Mouse (Mus musculus) stomach, embryonic 14.5 days (tissue): ENCODE measurements around the gene Tctex1d4. TPM values are rescaled to one million over a fixed set of nuclear protein-coding genes. Genes with fewer than 3 reads are reported as not detected.

ENCODE experiments used
- ATAC-seq: fragments of 200-750 bp; cut with Nextera tagmentation; 2 replicates; pipeline ENCODE4 v1.8.0; 2017; ENCODE audit warnings: low read depth, moderate TSS enrichment; ENCODE audit not compliant: insufficient number of reproducible peaks, insufficient read depth, low FRiP score
- H3K27ac ChIP-seq: fragments of 300-500 bp; sonication (generic); 2 replicates; pipeline ENCODE4 v1.5.1; 2014; ENCODE audit warnings: mild to moderate bottlenecking, low read length, moderate library complexity, mixed read lengths
- H3K27me3 ChIP-seq: fragments of 300-500 bp; sonication (generic); 2 replicates; pipeline ENCODE4 v1.6.1; 2014; ENCODE audit warnings: low read length, control low read depth, mixed read lengths; ENCODE audit not compliant: control insufficient read depth, insufficient read depth
- H3K36me3 ChIP-seq: fragments of 300-500 bp; sonication (generic); 2 replicates; pipeline ENCODE4 v1.6.1; 2014; ENCODE audit warnings: mild to moderate bottlenecking, control low read depth, low read length, moderate library complexity, mixed read lengths; ENCODE audit not compliant: control insufficient read depth, insufficient read depth
- H3K4me1 ChIP-seq: fragments of 300-500 bp; sonication (generic); 2 replicates; pipeline ENCODE4 v1.6.1; 2014; ENCODE audit warnings: low read length, control low read depth, mixed read lengths; ENCODE audit not compliant: control insufficient read depth, insufficient read depth
- H3K4me2 ChIP-seq: fragments of 300-500 bp; sonication (generic); replicated peaks from 2 replicates; pipeline ENCODE4 v1.6.1; 2014; ENCODE audit warnings: low read depth, low read length, control low read depth
- H3K4me3 ChIP-seq: fragments of 300-500 bp; sonication (generic); 2 replicates; pipeline ENCODE4 v1.5.1; 2014; ENCODE audit warnings: low read depth, low read length, control low read depth
- H3K9ac ChIP-seq: fragments of 300-500 bp; sonication (generic); replicated peaks from 2 replicates; pipeline ENCODE4 v1.6.1; 2014; ENCODE audit warnings: low read depth, mild to moderate bottlenecking, control low read depth, low read length, moderate library complexity, mixed read lengths
- H3K9me3 ChIP-seq: fragments of 300-500 bp; sonication (generic); 2 replicates; pipeline ENCODE4 v1.6.1; 2016; ENCODE audit warnings: low read depth, low read length, control low read depth; ENCODE audit not compliant: control insufficient read depth
- WGBS: fragments of 180-500 bp; shearing (Covaris S2); extraction: QIAGEN DNeasy Blood & Tissue Kit; methylation state at CpG from one replicate; pipeline ENCODE4 v1.1.7; 2014; 5-methylcytosine and 5-hydroxymethylcytosine counted together
- polyA plus RNA-seq: library from polyadenylated mRNA; unstranded; fragments of >200 nt; fragmentation: Nextera tagmentation; extraction: Ambion mirVana; gene quantifications from 2 replicates; pipeline ENCODE4 v1.2.1, GENCODE M21; 2014

The Tctex1d4 gene
- polyA plus RNA-seq, 1 experiment from 2014 or later: not detected

DNA sequence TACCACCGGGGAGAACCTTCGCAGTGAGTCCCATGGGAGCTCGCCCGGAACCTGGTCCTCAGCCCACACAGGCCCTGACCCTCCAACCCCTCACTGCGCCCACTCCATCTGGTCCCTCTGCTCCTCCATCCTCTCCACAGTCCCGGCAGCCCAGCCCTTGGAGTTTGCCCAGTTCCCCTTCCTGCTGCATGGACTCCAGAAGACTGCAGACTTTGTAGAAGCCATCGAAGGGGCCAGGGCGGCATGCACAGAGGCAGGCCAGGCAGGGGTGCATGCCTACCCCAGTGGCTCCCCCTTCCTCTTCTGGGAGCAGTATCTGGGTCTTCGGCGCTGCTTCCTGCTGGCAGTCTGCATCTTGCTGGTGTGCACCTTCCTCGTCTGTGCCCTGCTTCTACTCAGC lies 15.6 kb upstream of the Tctex1d4 start:
- Histone ChIP-seq H3K27ac (no peak overlapping the region), H3K4me3 (no peak overlapping the region), H3K9me3 (no peaks in the 10 kb centered on the region), H3K9ac (no peak overlapping the region), H3K36me3 (peaks cover 25% of the 10 kb centered on the region), H3K27me3 (no peaks in the 10 kb centered on the region), H3K4me2 (no peak overlapping the region), H3K4me1 (no peaks in the 10 kb centered on the region)
- WGBS: 96% methylated on average over 11 of the region's 11 CpGs
- ATAC-seq: no peak

GRCm38 (mm10) chr4:117113237-117113636 lies 13.4 kb upstream of the Tctex1d4 start:
- Histone ChIP-seq H3K4me3 (no peak overlapping the region), H3K27me3 (no peaks in the 10 kb centered on the region), H3K9ac (no peak overlapping the region), H3K9me3 (no peaks in the 10 kb centered on the region), H3K36me3 (peaks cover 22% of the 10 kb centered on the region), H3K4me2 (no peak overlapping the region), H3K4me1 (no peaks in the 10 kb centered on the region), H3K27ac (no peak overlapping the region)
- ATAC-seq: no peak
- WGBS: 100% methylated on average over 1 of the region's 1 CpGs

GRCm38 (mm10) chr4:117115592-117115991 lies 11.0 kb upstream of the Tctex1d4 start:
- Histone ChIP-seq H3K9ac (no peak overlapping the region), H3K4me1 (no peaks in the 10 kb centered on the region), H3K9me3 (no peaks in the 10 kb centered on the region), H3K36me3 (peaks cover 10% of the 10 kb centered on the region), H3K4me3 (no peak overlapping the region), H3K27me3 (no peaks in the 10 kb centered on the region), H3K4me2 (no peak overlapping the region), H3K27ac (no peak overlapping the region)
- no peak for ATAC-seq
- 87% methylated on average over 5 of the region's 5 CpGs for WGBS

GRCm38 (mm10) chr4:117117931-117118330 lies 8.7 kb upstream of the Tctex1d4 start:
- Histone ChIP-seq H3K4me3 (no peak overlapping the region), H3K9me3 (no peaks in the 10 kb centered on the region), H3K27me3 (no peaks in the 10 kb centered on the region), H3K36me3 (peaks cover 10% of the 10 kb centered on the region), H3K9ac (no peak overlapping the region), H3K4me2 (no peak overlapping the region), H3K27ac (no peak overlapping the region), H3K4me1 (no peaks in the 10 kb centered on the region)
- ATAC-seq: no peak
- 93% methylated on average over 7 of the region's 7 CpGs for WGBS

GRCm38 (mm10) chr4:117119636-117120035 lies 7.0 kb upstream of the Tctex1d4 start:
- peak overlapping the region; percentile 93 for H3K4me2 ChIP-seq
- peak overlapping the region; percentile 83; the same call in 1 of the 2 replicates for H3K27ac ChIP-seq
- 71% methylated on average over 5 of the region's 5 CpGs for WGBS
- peaks cover 4% of the 10 kb centered on the region; the same call in 1 of the 2 replicates for H3K36me3 ChIP-seq
- no peaks in the 10 kb centered on the region for H3K27me3 ChIP-seq
- ATAC-seq: no peak
- peak overlapping the region; percentile 47 for H3K9ac ChIP-seq
- H3K4me3 ChIP-seq: peak overlapping the region; percentile 49
- no peaks in the 10 kb centered on the region for H3K9me3 ChIP-seq
- H3K4me1 ChIP-seq: peaks cover under 1% of the 10 kb centered on the region

- Histone ChIP-seq H3K4me1 (peaks cover 5% of the 10 kb centered on the region), H3K9ac (peak overlapping the region; percentile 47), H3K27me3 (no peaks in the 10 kb centered on the region), H3K4me3 (peak overlapping the region; percentile 49), H3K36me3 (no peaks in the 10 kb centered on the region), H3K4me2 (peak overlapping the region; percentile 93), H3K9me3 (no peaks in the 10 kb centered on the region), H3K27ac (peak overlapping the region; percentile 83)
- 5% methylated on average over 10 of the region's 10 CpGs for WGBS
- ATAC-seq: no peak
Measured at GRCm38 (mm10) chr4:117120052-117120444, 6.5 kb upstream of the Tctex1d4 start.

DNA sequence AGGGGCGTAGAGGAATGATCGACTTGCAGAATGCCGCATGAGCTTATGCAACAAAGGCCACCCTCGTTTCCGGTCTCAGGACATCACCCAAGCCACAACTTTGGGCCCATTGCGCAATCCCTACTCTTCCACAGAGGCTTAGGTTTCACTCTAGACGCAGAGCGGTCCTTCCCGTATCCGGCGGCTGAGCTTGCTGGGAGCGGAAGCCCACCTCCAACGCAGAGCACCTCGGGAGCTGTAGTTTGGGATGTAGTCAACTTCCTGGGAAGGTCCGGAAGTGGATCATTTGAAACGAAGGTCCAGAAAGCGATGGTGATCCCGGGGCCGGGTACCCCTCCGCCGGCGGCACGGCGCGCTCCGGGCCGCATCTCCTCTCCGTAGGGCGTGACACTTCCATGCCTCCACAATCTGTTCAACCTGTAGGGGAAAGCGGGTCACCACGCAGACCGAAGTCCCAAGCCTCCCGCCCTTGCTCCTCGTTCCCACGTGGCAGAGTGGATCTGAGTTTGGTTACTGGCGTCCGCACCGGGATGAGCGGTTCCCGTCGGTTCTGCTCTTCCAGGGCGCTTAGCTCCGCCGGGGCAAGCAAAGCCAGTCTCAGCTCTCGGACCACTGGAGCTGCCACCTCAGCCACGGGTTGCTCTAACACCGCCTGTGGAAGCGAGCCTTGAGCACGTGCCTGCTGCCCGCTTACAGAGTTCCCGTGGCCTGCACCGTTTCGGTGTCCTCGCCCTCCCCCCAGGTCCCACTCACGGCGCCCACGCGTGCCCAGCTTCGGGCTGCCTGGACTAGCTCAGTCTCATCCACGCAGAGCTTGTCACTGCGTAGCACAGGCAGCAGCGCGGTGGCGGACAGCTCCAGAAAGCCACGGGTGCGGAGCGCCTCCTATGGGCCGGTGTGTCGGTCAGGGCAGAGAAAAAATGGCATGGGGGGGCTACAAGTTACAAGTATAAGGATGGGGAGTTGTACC lies 5.9 kb upstream of the Tctex1d4 start:
- H3K4me3 ChIP-seq: peak overlapping the region; percentile 49
- H3K27ac ChIP-seq: peak overlapping the region; percentile 83
- WGBS: under 1% methylated on average over 69 of the region's 69 CpGs
- no peaks in the 10 kb centered on the region for H3K27me3 ChIP-seq
- ATAC-seq: peak; percentile 93
- H3K4me2 ChIP-seq: peak overlapping the region; percentile 93
- peak overlapping the region; percentile 49 for H3K9ac ChIP-seq
- no peaks in the 10 kb centered on the region for H3K36me3 ChIP-seq
- H3K9me3 ChIP-seq: no peaks in the 10 kb centered on the region
- H3K4me1 ChIP-seq: peaks cover 11% of the 10 kb centered on the region

DNA sequence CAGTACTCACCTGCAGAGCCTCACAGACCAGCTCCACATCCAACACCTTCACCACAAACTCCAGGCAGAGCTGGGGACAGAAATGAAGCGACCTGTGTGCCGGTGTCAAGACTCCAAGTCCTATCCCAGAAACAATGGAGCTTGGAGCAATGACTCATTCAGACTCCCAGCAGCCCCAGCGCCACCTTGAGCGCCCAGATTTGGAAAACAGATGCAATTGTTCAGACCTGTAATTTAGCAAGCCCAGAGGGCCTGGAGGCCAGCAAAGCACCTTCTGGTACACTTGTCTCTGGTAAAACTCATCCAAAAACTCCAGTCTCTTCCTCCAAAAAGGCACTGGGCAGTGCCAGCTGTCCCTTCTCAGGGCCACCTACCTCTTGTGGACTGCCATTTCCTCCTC lies 4.4 kb upstream of the Tctex1d4 start:
- ATAC-seq: no peak

More for the DNA sequence above, 4.4 kb upstream of the Tctex1d4 start:
- H3K4me3 ChIP-seq: no peak overlapping the region
- no peak overlapping the region for H3K4me2 ChIP-seq
- no peak overlapping the region for H3K9ac ChIP-seq
- H3K4me1 ChIP-seq: peaks cover 16% of the 10 kb centered on the region
- no peaks in the 10 kb centered on the region for H3K27me3 ChIP-seq
- H3K9me3 ChIP-seq: no peaks in the 10 kb centered on the region
- WGBS: 86% methylated on average over 4 of the region's 4 CpGs
- no peaks in the 10 kb centered on the region for H3K36me3 ChIP-seq
- no peak overlapping the region for H3K27ac ChIP-seq
